Mouse (Mus musculus): Measurements from ENCODE around the gene Mkrn2os.

The Mkrn2os gene

GRCm38 (mm10) chr6:115582328-115583115, 9.9 kb downstream of the Mkrn2os start:
- DNase-seq (ENCODE audit: low spot score in 2 of 2): no peak

- DNase-seq (ENCODE audit: low spot score in 2 of 2): no peak
Observed at GRCm38 (mm10) chr6:115580810-115581209, 11.6 kb downstream of the Mkrn2os start.

GRCm38 (mm10) chr6:115577941-115578340, 14.4 kb downstream of the Mkrn2os start:
- DNase-seq (ENCODE audit: low spot score in 2 of 2): no peak

- DNase-seq (ENCODE audit: low spot score in 2 of 2): no peak
Observed at GRCm38 (mm10) chr6:115577407-115577806, 15.0 kb downstream of the Mkrn2os start.

GRCm38 (mm10) chr6:115574171-115574570, 18.2 kb downstream of the Mkrn2os start:
- DNase-seq (ENCODE audit: low spot score in 2 of 2): no peak

- DNase-seq (ENCODE audit: low spot score in 2 of 2): no peak
Observed at GRCm38 (mm10) chr6:115565479-115566045, 26.8 kb downstream of the Mkrn2os start.

GRCm38 (mm10) chr6:115559651-115560632, 32.4 kb downstream of the Mkrn2os start:
- DNase-seq (ENCODE audit: low spot score in 2 of 2): no peak

- no peak for DNase-seq (ENCODE audit: low spot score in 2 of 2)
Observed at GRCm38 (mm10) chr6:115558176-115558575, 34.2 kb downstream of the Mkrn2os start.

GRCm38 (mm10) chr6:115555485-115555884, 36.9 kb downstream of the Mkrn2os start:
- DNase-seq (ENCODE audit: low spot score in 2 of 2): no peak

GRCm38 (mm10) chr6:115546276-115546675, 46.1 kb downstream of the Mkrn2os start:
- no peak for DNase-seq (ENCODE audit: low spot score in 2 of 2)

- peak; percentile 96 to 97 for DNase-seq (ENCODE audit: low spot score in 2 of 2)
Observed at GRCm38 (mm10) chr6:115544442-115544970, 47.9 kb downstream of the Mkrn2os start, which contains the start of gene Tsen2. Gene Tsen2, plus strand, starts transcription at chr6:115544664.

GRCm38 (mm10) chr6:115542341-115542740, 50.0 kb downstream of the Mkrn2os start:
- no peak for DNase-seq (ENCODE audit: low spot score in 2 of 2)

GRCm38 (mm10) chr6:115541676-115542275, 50.6 kb downstream of the Mkrn2os start:
- DNase-seq (ENCODE audit: low spot score in 2 of 2): no peak

GRCm38 (mm10) chr6:115538645-115539429, 53.5 kb downstream of the Mkrn2os start:
- peak; percentile 64 for DNase-seq (ENCODE audit: low spot score in 2 of 2)

GRCm38 (mm10) chr6:115536169-115536568, 56.2 kb downstream of the Mkrn2os start:
- DNase-seq (ENCODE audit: low spot score in 2 of 2): no peak

GRCm38 (mm10) chr6:115534617-115535016, 57.8 kb downstream of the Mkrn2os start:
- no peak for DNase-seq (ENCODE audit: low spot score in 2 of 2)

Data from right cerebral cortex, postnatal 36 days (tissue).